Mouse (Mus musculus) olfactory bulb, adult 2 months (tissue): ENCODE measurements at regions not wholly inside any gene's neighbourhood (a gene's known extent, or its start where the extent isn't known, plus 50 kb on each side); places are given as distances from the start of the nearest gene placed in this dataset.
"Not testable (repeated sequence)": the region's sequence is repeated elsewhere in the genome, so short reads cannot be mapped to it uniquely, and the experiment has no call there.

Experiments
- H3K27ac ChIP-seq: fragments of 200-500 bp; 2 replicates; pipeline ENCODE4 v1.5.1; 2012; ENCODE audit warnings: low read depth, low read length; ENCODE audit not compliant: insufficient read depth
- H3K4me1 ChIP-seq: fragments of 200-500 bp; 2 replicates; pipeline ENCODE4 v1.6.1; 2012; ENCODE audit warnings: low read length; ENCODE audit not compliant: control insufficient read depth, insufficient read depth
- H3K4me3 ChIP-seq: fragments of 200-500 bp; 2 replicates; pipeline ENCODE4 v1.5.1; 2012; ENCODE audit warnings: mild to moderate bottlenecking, low read depth, low read length, moderate library complexity; ENCODE audit not compliant: insufficient read depth
- CTCF ChIP-seq: fragments of 200-500 bp; IDR thresholded peaks from 2 replicates; pipeline ENCODE4 v1.5.1; 2012; ENCODE audit warnings: low read depth, mild to moderate bottlenecking, low read length, moderate library complexity; ENCODE audit not compliant: insufficient read depth
- POLR2A ChIP-seq: fragments of 200-500 bp; IDR thresholded peaks from 2 replicates; pipeline ENCODE4 v1.6.1; 2012; ENCODE audit warnings: mild to moderate bottlenecking, low read depth, low read length, moderate library complexity; ENCODE audit not compliant: insufficient read depth
- WGBS: fragments of 180-500 bp; shearing (Covaris S2); methylation state at CpG from one replicate; pipeline ENCODE4 v1.1.7; 2018; 5-methylcytosine and 5-hydroxymethylcytosine counted together

- Histone ChIP-seq H3K27ac (no peak overlapping the region), H3K4me1 (peaks cover 17% of the 10 kb centered on the region), H3K4me3 (no peak overlapping the region)
- 51% methylated on average over 8 of the region's 8 CpGs for WGBS
- TF ChIP-seq CTCF = peak; percentile 47
- TF ChIP-seq POLR2A = no peak
Observed at GRCm38 (mm10) chr5:74796421-74797067, 93.8 kb upstream of the Lnx1 start.

DNA sequence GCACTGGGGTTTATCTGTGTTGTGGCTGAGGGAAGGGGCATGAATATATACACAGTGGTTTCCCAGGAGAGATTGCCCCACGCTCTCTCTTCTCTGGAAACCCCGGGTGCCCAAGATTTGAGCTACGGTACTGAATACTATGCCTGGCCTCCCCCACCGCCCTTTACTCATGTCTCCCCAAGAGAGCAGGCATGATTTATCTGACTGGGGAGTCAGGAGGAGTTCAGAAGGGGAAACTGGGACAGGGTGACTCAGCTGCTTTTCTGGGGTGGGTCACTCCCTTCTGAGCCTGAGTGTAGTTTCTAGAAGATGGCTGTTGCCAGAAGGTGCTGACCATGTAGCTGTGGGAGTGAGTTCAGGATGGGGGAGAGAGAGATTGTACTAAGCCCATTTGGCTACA lies 92.0 kb upstream of the Lnx1 start:
- Histone ChIP-seq H3K27ac (no peak overlapping the region), H3K4me1 (peaks cover 14% of the 10 kb centered on the region), H3K4me3 (no peak overlapping the region)
- WGBS = 80% methylated on average over 4 of the region's 4 CpGs
- TF ChIP-seq CTCF = no peak
- no peak for TF ChIP-seq POLR2A

DNA sequence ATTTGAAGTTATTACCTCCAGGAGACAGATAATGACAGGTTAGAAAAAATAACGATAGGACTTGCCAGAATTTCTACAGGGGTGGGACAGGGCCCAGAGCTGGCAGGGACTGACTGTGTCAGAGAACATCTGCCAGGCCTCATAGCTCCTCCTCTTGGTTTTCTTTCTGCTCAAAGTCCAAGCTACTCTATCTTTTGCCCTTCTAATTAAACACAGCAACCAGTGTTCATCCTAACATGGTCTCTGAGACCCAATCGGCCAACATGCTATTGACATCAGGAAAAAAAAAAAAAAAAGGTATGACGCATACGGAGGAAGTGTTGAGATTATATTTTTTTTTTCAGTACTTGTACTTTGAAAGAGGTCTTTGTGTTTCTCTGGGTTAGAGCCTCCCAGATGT lies 90.7 kb upstream of the Lnx1 start:
- Histone ChIP-seq H3K4me1 (peaks cover 14% of the 10 kb centered on the region), H3K4me3 (no peak overlapping the region), H3K27ac (no peak overlapping the region)
- TF ChIP-seq CTCF = no peak
- TF ChIP-seq POLR2A = no peak
- WGBS = 66% methylated on average over 4 of the region's 4 CpGs

GRCm38 (mm10) chr5:74792936-74793335 lies 90.2 kb upstream of the Lnx1 start:
- H3K4me3 ChIP-seq = no peak overlapping the region
- H3K27ac ChIP-seq = 0 out of 2 replicates have a peak overlapping the region, but pooled peaks have one; percentile 31
- H3K4me1 ChIP-seq = peaks cover 14% of the 10 kb centered on the region
- no peak for TF ChIP-seq CTCF
- 50% methylated on average over 8 of the region's 8 CpGs for WGBS

DNA sequence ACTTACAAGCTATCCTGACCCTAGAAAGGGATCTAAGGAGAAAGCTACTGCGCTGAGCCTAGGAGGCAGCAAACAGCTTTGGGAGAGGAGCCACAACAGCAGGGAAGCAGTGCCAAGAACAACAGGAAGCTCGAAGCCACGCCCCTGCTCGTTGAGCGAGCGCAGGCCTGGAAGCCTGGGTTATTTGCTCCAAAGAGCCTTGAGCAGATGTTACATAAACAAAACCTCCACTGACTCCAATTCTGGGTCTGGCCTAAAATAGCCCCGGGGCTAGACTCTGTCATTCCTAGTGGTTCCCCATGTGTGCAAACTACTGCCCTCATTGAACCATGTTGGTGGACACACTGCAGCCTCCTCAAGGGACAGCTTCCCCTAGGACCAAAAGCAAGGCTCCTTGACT lies 89.6 kb upstream of the Lnx1 start:
- Histone ChIP-seq H3K27ac (peak overlapping the region; percentile 24; the same call in 1 of the 2 replicates), H3K4me1 (peaks cover 14% of the 10 kb centered on the region), H3K4me3 (no peak overlapping the region)
- 2% methylated on average over 7 of the region's 7 CpGs for WGBS
- TF ChIP-seq POLR2A (no peak), CTCF (no peak)

- H3K27ac ChIP-seq, H3K4me3 ChIP-seq: not testable (repeated sequence)
- WGBS = 98% methylated on average over 4 of the region's 4 CpGs
- H3K4me1 ChIP-seq = peaks cover 14% of the 10 kb centered on the region
Observed at GRCm38 (mm10) chr5:74790501-74790900, 87.8 kb upstream of the Lnx1 start.

GRCm38 (mm10) chr5:74783906-74784305 lies 81.2 kb upstream of the Lnx1 start:
- Histone ChIP-seq H3K4me1 (no peaks in the 10 kb centered on the region), H3K4me3 (no peak overlapping the region), H3K27ac (no peak overlapping the region)
- no peak for TF ChIP-seq CTCF
- TF ChIP-seq POLR2A = no peak
- 83% methylated on average over 9 of the region's 9 CpGs for WGBS

DNA sequence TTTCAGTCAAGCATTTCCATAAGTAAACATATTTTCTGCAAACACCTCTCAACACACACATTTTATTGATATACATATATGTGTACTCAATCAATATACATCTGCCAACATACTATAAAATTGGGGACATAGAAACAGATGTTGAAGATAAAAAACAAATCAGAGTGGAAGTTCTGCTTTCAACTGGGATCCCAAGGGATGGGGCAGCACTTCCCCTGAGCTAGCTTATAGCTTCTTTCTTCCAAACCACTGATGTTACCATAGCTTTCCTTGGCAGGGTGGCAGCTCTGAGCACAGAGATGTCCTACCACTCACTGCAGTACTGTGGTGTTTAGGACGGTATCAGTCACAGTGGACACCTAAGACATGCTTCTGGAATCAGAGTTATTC lies 75.4 kb upstream of the Lnx1 start:
- Histone ChIP-seq H3K27ac (no peak overlapping the region), H3K4me1 (no peaks in the 10 kb centered on the region), H3K4me3 (no peak overlapping the region)
- 91% methylated on average over 1 of the region's 1 CpGs for WGBS
- TF ChIP-seq CTCF (no peak), POLR2A (no peak)

DNA sequence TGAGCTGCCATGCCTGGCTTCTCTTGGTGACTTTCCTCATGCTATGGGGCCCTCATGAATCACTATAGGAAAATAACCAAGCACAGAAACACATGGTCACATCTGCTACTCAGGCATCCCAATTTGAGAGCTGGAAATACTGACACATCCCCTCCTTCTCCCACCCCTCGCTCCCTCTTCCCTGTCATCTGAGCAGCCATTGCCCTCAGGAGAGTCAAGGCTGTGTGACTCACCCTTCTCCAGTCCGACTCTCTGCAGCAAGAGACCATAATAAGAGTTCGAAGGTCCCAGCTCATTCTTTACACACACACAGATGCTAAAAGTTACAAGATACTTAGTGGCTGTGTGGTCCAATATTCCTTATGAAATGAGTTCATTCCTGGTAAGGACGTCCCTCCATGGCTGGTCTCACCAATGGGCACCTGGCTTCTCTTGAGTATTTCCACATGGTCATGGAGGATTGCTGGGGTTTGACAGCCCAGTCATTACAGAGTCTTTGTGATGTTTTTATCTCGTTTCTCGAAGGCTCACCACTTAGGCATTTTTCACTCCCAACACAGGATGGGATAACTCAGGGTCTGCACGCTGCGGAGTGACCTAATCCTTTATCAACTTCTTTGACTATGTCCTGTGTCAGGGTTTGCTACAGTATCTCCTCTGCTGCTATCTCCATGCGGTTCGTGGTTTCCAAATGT lies 74.8 kb upstream of the Lnx1 start:
- H3K4me3 ChIP-seq = no peak overlapping the region
- WGBS = 78% methylated on average over 10 of the region's 10 CpGs
- 0 out of 2 replicates have a peak overlapping the region, but pooled peaks have one; percentile 21 for H3K27ac ChIP-seq
- TF ChIP-seq POLR2A (no peak), CTCF (no peak)
- H3K4me1 ChIP-seq = no peaks in the 10 kb centered on the region

GRCm38 (mm10) chr5:74776081-74776480 lies 73.4 kb upstream of the Lnx1 start:
- Histone ChIP-seq H3K4me1 (no peaks in the 10 kb centered on the region), H3K27ac (no peak overlapping the region), H3K4me3 (no peak overlapping the region)
- no peak for TF ChIP-seq CTCF
- TF ChIP-seq POLR2A = no peak
- WGBS = 96% methylated on average over 3 of the region's 3 CpGs
